Mouse (Mus musculus): ENCODE measurements around the gene Tbx15.

DNA sequence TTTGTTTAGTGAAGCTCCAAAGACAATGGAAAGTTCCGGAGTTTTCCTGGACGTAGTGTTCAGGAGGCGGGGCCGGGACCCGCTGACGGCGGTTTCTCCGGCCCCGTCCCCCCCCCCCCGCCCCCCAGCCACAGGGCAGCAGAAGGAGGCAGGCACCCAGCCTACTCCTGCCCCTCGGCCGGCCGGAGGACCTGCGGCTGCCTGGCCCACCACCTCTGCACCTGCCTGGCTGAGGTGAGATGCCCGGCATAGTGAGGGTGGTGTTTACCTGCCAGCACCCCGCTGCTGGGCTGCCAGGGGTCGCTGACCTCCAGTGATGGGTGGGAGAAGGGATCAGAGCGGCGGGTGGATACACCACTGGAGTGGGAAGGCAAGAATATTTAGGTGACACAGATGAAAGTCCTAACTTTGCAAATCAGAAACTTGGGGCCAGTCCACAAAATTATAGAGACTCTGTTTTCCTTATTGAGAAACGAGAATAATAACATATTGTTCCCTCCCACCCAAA lies at the start of gene Tbx15:
- TF ChIP-seq ZNF384 (IDR thresholded peaks at IDR 0.05; ENCODE audit: low read depth, low read length) (no peak), CHD2 (IDR thresholded peaks at IDR 0.05; ENCODE audit: low read depth, low read length) (no peak), ZC3H11A (IDR thresholded peaks at IDR 0.05; ENCODE audit: borderline replicate concordance, low read depth, low read length) (no peak), MAFK (IDR thresholded peaks at IDR 0.05; ENCODE audit: insufficient read depth, low read depth, low read length) (no peak)
